Mouse (Mus musculus) adrenal gland, postnatal 14 days (tissue): Measurements from ENCODE around the gene Paics. TPM values are rescaled to one million over a fixed set of nuclear protein-coding genes. Genes with fewer than 3 reads are reported as not detected.
A peak's percentile ranks its signal among the peaks of the same experiment; 100 is the strongest.

Experiments used
- DNase-seq: peaks from one replicate; pipeline ENCODE4 v3.0.0; 2021; ENCODE audit warnings: mixed read lengths
- total RNA-seq: library from RNA; stranded (reverse); gene quantifications from 2 replicates; pipeline ENCODE4 v1.2.3, GENCODE M21; 2021

The Paics gene
- total RNA-seq, 1 experiment from 2014 or later, result 205 TPM

DNA sequence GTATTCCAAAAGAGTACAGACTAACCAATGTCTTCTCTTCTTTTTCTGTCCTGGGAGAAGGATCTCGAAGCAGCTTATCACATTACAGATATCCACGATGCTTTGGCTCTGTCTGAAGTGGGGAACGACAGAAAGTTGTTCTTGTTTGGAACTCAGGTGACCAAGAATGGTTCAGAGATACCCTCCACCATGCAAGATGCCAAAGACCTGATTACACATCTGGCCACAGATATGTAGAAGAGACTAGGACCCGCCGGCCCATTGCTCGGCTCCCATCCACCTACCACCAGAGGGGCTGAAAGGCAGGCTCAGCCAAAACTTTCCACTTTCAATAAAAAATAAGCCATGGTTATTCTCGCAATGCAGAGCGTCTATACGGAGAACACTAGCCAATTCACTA lies 59.2 kb downstream of the Paics start:
- no peak for DNase-seq

DNA sequence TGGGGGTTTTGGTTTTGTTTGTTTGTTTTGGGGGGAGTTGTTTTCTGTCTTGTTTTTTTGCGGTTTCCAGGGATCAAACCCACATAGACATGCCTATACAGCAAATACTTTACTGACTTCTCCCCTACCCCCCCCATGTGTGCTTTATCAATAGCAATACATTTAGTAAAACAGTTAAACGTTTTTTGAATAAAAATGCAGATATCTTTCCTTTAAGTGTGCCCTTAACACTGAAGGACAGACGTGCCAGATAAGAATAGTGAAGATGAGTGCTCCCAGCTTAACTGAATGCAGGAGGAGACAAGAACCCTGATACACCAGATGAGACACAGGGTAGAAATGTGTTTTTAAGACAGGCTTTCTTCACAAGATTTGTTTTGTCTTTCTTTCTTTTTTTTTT lies 60.0 kb downstream of the Paics start:
- DNase-seq, result no peak

DNA sequence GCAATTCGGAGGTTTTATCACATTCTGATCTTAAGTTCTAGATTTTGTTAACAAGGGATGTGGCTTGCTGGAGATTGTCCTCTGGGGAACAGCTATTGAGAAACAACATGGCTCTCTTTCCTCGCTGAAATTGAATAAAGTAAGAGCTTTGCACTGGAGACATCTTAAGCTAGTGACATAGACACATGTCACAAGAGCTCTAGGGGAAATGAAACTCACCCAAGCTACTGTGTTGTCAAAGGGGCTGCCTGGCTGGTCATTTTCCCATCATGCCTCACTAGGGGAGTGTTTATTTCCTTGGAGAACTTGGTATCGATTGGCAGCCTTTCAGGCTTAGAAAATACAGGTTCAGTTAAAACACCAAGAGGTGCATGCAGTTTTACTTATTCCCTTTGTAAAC lies 62.1 kb downstream of the Paics start:
- DNase-seq, result no peak

DNA sequence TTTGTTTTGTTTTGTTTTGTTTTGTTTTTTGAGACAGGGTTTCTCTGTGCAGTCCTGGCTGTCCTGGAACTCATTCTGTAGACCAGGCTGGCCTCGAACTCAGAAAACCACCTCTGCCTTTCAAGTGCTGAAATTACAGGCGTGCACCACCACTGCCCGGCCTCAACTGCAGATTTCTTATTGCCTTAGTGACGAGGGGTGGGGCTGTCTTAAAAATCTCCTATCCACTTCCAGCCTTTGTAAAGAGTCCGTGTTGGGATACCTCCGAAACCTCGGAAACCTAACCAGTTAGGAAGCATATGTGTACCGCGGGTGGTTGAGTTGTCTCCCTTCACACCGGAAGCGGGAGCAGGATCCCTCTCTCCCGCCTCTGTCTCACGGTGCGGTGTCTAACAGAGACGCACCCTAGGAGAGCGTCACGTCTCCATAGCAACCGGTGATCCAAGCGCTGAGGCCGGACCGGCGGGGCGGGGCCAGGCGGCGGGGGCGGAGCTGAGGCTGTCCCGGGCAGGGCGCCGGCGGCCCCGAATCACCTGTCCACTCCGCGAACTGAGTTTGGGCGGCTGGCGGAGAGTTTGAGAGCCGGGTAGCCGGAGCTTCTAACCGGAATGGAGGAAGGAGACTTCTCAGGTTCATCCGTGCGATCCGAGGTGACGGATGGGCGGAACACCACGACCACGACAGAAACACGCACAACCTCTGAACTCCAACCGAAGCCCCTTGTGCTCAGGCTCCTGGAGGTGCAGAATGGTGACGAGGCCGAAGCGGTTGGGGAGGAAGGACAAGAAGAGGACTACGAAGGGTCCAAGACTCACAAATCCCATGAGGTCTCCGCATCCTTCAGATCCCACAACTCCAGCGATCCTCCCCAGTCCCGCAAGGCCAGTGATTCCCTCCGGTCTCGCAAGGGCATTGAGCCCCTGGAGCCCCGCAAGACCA lies 64.7 kb downstream of the Paics start, which contains the start of gene Thegl:
Gene Thegl (plus strand): TSS at position 480 of the 939 bp plus-strand sequence.
- DNase-seq, result peak; percentile 92

Other genes starting within 250 kb of the Paics start
- gene Aasdh, start 45.8 kb upstream of the Paics start, total RNA-seq, result 17.1 and 20.7 TPM in 2 replicates
- gene Ppat, start 271 bp downstream of the Paics start, total RNA-seq, result 21.6 and 25.2 TPM in 2 replicates
- 125 and 148 TPM in 2 replicates for gene Srp72, start 23.4 kb downstream of the Paics start, total RNA-seq
- not detected in 2 replicates for gene Arl9, start 52.7 kb downstream of the Paics start, total RNA-seq
- gene Thegl, start 64.7 kb downstream of the Paics start, total RNA-seq, result not detected in 2 replicates
- 9.0 and 10.5 TPM in 2 replicates for gene Hopx, start 163.8 kb downstream of the Paics start, total RNA-seq